Mouse (Mus musculus): Measurements from ENCODE around the gene Tbx3. TPM values are rescaled to one million over a fixed set of nuclear protein-coding genes. Genes with fewer than 3 reads are reported as not detected.

Tbx3 gene
- polyA plus RNA-seq (2012; rRNA removed): 1.0 and 1.4 TPM in 2 replicates

GRCm38 (mm10) chr5:119670566-119671108 lies at the start of gene Tbx3:
TSS of gene Tbx3 (plus strand) at chr5:119670669.

Other genes with a start within 250 kb of the Tbx3 start
- 0.06 TPM in 1 of 2 replicates, not detected in the other for gene Tbx5, start 162.0 kb downstream of the Tbx3 start, polyA plus RNA-seq (2012; rRNA removed)

Measured in liver, embryonic 14 days (tissue).